Mouse (Mus musculus) brain, embryonic 14.5 days (tissue): ENCODE results near the gene Ltbp1. TPM values are rescaled to one million over a fixed set of nuclear protein-coding genes. Genes with fewer than 3 reads are reported as not detected.

Experiments
- DNase-seq: peaks from one replicate; pipeline ENCODE4 v3.0.0-alpha.2; 2011; ENCODE audit warnings: low read depth
- CTCF ChIP-seq: fragments of 200-500 bp; IDR thresholded peaks from 2 replicates; pipeline ENCODE4 v1.5.1; 2012; ENCODE audit warnings: inconsistent platforms, mild to moderate bottlenecking, moderate library complexity, borderline replicate concordance; ENCODE audit not compliant: insufficient read depth, insufficient read length; ENCODE audit errors: extremely low read depth
- POLR2A ChIP-seq: fragments of 200-500 bp; IDR thresholded peaks from 2 replicates; pipeline ENCODE4 v1.6.1; 2012; ENCODE audit warnings: mild to moderate bottlenecking, inconsistent platforms, borderline replicate concordance; ENCODE audit not compliant: poor library complexity, insufficient read depth, insufficient read length, severe bottlenecking; ENCODE audit errors: extremely low read depth
- polyA plus RNA-seq: library from polyadenylated mRNA; depleted of rRNA; stranded (reverse); fragments of >200 nt; gene quantifications from 2 replicates; pipeline ENCODE4 v1.2.3, GENCODE M21; 2012

The Ltbp1 gene
- polyA plus RNA-seq, 1 experiment = 4.2 TPM

DNA sequence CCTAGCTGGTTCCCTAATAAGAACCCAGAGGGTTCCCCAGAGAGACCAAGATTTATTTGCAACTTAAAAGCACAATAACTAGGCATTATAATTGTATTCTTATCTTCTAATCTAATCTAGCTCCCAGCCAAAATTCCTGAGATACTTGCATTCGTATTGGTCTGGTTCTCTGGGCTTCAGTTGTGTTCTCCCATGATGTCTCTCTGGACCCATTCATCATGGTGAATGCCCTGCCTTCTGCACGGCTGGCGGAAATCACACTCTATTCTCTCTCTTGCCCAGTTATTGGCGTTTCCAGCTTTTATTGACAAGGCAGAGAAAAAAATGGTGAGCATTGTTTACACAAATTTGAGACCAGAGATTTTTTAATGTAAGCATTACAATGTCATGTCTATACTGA is 33.6 kb downstream of the Ltbp1 start:
- DNase-seq = no peak
- TF ChIP-seq CTCF = no peak
- TF ChIP-seq POLR2A = no peak

DNA sequence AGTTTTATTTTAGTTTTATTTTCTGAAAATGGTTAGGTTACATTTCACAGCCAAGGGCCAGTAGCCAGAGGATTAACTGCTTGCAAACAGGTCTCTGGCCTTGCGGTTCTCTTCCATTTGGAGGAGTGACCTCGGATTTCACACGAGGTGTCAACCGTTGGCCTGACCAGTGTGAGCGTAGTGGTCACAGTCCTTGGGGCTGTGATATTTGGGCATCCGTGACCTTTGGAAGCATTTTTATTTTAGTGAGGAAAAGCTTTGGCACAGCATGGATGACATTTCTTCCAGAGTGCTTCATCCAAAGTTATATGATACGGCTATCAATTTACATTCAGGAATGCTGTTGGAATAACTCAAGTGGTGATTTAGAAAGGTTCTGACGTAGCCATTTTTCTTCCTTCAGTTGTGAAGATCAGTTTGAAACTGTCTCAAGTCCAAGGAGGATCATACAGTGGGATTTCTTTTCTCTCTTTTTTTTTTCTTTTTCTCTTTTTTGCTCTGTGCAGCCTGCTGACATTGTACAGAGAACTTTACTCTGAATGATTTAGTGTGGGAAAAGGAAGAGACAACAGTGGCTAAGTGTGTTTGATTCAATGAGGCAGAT is 44.1 kb downstream of the Ltbp1 start:
- no peak for TF ChIP-seq CTCF
- no peak for TF ChIP-seq POLR2A
- DNase-seq = no peak

DNA sequence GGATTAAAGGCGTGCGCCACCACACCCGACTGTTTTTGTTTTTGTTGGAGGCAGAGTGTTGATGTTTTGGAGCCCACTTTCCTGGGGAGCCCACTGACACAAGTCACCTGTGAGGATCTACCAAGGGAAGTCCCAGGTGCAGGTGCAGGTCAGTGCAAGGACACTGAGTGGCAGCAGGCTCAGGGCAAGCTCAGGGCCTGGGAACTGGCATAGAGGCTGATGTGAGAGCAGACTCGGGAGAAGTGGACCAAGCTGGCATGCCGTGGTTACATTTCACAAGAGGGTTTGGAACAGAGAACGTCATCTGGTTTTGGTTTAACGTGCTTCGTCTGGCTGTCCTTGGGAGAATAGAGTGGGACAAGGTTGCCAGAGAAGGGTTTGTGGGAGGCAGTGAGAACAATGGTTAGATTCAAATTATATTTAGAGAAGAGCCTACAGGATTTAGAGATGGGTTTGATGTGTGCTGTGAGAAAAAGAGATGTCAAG is 46.1 kb downstream of the Ltbp1 start:
- no peak for DNase-seq
- TF ChIP-seq POLR2A (no peak), CTCF (no peak)

DNA sequence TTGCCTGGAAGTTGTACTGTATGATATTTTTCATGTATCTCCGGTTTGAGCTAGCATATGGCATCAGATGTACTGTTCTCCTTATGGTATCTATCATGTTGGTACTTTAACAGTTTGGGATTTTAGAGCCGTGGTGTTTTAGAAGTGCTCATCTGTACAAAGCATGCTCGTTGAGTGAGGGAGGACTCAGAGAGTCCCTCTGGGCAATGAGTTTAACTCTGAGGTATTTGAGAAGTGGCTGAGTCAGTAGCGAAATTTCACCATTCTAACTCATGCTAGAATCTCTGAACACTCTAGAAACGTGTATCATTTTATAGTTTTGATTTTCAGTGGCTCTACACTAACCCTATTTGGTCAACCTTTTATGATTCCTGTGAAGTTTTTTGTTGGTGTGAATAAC is 49.9 kb downstream of the Ltbp1 start:
- DNase-seq = no peak
- TF ChIP-seq POLR2A (no peak), CTCF (no peak)

GRCm38 (mm10) chr17:75055961-75056360 is 50.6 kb downstream of the Ltbp1 start:
- TF ChIP-seq POLR2A = no peak
- no peak for TF ChIP-seq CTCF
- DNase-seq = no peak

DNA sequence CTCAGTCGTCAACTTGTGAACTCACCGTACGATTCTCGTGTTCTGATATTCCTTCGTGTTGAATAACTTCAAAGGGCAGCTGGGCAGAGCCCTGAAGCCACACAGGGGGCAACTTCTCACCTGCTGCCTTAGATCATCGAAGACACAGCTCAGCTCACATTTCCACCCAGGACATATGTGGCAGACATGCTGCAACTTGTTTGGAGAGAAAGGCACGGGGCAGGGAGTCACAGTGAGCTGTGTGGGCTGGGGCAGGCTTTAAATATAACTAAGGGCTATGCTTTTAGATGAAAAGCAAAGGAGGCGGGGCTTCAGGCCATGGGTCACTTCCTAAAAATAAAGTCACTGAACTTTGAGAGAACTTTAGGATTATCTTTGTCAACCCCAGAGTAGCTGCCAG is 51.3 kb downstream of the Ltbp1 start:
- DNase-seq = no peak
- TF ChIP-seq POLR2A (no peak), CTCF (no peak)

DNA sequence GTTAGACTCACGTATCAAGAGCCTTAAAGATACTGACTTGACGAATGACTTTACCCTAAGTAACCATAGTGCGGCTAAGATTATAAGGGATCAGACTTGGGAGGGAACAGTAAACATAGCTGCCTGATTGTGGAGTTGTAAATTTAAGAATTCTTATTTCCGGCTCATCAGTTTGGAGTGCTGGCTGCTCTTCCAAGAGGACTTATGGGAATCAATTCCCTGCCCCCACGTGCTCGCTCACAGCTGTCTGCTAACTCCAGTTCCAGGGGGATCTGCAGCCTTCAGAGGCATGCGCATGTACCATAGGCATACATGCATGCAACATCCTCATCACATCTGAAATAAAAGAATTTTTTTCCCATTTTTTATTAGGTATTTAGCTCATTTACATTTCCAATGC is 61.0 kb downstream of the Ltbp1 start:
- no peak for TF ChIP-seq CTCF
- no peak for TF ChIP-seq POLR2A
- no peak for DNase-seq

GRCm38 (mm10) chr17:75067314-75067713 is 61.9 kb downstream of the Ltbp1 start:
- no peak for TF ChIP-seq POLR2A
- no peak for TF ChIP-seq CTCF
- DNase-seq = no peak

- no peak for TF ChIP-seq POLR2A
- no peak for TF ChIP-seq CTCF
- DNase-seq = no peak
These were observed 63.9 kb downstream of the Ltbp1 start for GRCm38 (mm10) chr17:75069232-75069631.

- no peak for DNase-seq
- TF ChIP-seq CTCF (no peak), POLR2A (no peak)
These were observed 65.8 kb downstream of the Ltbp1 start for GRCm38 (mm10) chr17:75071174-75071573.

GRCm38 (mm10) chr17:75071749-75072148 is 66.4 kb downstream of the Ltbp1 start:
- TF ChIP-seq POLR2A (no peak), CTCF (no peak)
- DNase-seq = no peak

DNA sequence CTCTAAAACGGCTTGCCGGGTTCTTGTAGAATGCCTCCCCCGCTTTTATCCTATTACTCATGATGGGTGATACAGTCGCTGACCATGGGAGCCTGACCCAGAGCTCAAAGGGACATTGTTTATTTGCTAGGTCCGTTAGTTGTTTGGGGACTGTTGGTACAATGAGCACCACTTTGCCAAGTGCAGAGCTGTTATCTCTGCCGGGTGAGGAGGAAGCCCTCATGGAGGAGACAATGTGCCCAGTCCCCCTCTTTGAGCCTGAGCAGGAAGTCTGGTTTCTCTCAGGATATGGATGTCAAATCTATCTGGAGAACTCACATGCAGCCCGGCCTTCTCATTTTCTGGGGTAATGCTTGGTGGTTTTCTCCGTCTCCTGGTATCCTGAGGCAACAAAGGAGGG is 68.5 kb downstream of the Ltbp1 start:
- TF ChIP-seq CTCF (no peak), POLR2A (no peak)
- no peak for DNase-seq
